Mouse (Mus musculus) left cerebral cortex, adult 18-20 months (tissue): ENCODE measurements around the gene Thbs3. TPM values are rescaled to one million over a fixed set of nuclear protein-coding genes. Genes with fewer than 3 reads are reported as not detected.

Experiments used
- DNase-seq, 2 experiments: peaks; one replicate each; pipeline ENCODE4 v3.0.0; 2021 to 2022; ENCODE audit warnings: low spot score in 2 of 2, mixed read lengths in 1 of 2
- long read RNA-seq, 2 experiments: library from polyadenylated mRNA; stranded (forward); transcript quantifications; one replicate each; pipeline ENCODE4 v2.0.0; 2021
- total RNA-seq, 2 experiments: library from RNA; stranded (reverse); gene quantifications; 2 replicates each; pipeline ENCODE4 v1.2.3; 2021

Gene Thbs3
- 10 to 100 TPM; 16.0 to 19.4 TPM for total RNA-seq
- long read RNA-seq, experiment 1, partial matches to known transcripts, result 1 of 4 reads
- long read RNA-seq, experiment 1, other reads (novel, unspliced or antisense), result 3 of 4 reads
- long read RNA-seq, experiment 2, partial matches to known transcripts, result 1 of 3 reads
- long read RNA-seq, experiment 2, other reads (novel, unspliced or antisense), result 2 of 3 reads

GRCm38 (mm10) chr3:89214681-89215411 lies at the start of gene Thbs3:
TSS of gene Thbs3 (plus strand) at chr3:89215180.
- no peak for DNase-seq

DNA sequence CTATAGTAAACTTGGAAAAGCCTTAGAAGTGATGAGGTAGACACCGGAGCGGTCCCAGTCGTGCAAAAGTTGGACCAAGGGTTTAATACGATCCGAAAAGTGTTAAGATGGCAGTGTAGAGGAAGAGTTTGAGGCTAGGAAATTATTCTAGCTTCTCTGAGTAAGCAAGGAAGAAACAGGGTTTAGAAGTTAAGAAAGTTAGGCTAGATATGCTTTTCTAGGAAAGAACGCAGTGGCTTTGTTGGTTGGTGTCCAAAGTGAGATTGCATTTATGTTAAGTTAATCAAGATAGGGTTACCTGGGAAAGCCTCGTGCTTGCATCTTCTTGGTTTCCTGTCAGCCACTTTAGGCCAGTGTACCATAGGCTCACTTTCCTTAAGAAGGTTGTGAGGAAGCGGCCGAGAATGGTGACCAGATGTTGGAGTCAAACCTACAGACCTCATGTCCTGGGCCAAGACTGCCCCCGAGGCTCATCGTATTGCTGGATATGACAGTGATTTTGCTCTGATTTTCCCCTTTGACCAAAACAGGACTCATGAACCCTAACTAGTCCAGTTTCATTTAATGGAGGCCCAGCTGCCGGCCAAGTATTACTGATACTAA lies 49.6 kb upstream of the Thbs3 start:
- no peak for DNase-seq

- DNase-seq, result no peak
Observed at GRCm38 (mm10) chr3:89166945-89167344, 48.0 kb upstream of the Thbs3 start.

GRCm38 (mm10) chr3:89174844-89175243 lies 40.1 kb upstream of the Thbs3 start:
- no peak for DNase-seq

DNA sequence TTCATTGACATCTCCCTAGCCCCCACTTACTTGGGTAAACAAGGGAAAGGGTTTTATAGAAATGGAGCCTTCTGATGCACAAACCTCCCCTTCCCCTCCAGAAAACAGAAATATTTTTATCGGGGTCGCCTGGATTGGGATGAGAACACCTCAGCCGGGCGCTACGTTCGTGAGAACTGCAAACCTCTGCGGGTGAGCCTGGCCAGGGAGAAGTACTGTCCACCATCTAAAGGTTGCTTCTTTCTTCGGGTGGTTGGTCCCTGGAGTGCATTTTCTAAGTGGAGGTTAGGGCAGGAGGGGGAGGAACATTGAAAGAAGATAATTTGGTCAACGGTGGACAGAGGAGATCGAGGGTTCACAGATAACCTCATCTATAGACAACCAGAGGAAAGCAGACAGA lies 39.4 kb upstream of the Thbs3 start:
- no peak for DNase-seq

- DNase-seq, result no peak
Observed at GRCm38 (mm10) chr3:89176421-89176820, 38.6 kb upstream of the Thbs3 start.

DNA sequence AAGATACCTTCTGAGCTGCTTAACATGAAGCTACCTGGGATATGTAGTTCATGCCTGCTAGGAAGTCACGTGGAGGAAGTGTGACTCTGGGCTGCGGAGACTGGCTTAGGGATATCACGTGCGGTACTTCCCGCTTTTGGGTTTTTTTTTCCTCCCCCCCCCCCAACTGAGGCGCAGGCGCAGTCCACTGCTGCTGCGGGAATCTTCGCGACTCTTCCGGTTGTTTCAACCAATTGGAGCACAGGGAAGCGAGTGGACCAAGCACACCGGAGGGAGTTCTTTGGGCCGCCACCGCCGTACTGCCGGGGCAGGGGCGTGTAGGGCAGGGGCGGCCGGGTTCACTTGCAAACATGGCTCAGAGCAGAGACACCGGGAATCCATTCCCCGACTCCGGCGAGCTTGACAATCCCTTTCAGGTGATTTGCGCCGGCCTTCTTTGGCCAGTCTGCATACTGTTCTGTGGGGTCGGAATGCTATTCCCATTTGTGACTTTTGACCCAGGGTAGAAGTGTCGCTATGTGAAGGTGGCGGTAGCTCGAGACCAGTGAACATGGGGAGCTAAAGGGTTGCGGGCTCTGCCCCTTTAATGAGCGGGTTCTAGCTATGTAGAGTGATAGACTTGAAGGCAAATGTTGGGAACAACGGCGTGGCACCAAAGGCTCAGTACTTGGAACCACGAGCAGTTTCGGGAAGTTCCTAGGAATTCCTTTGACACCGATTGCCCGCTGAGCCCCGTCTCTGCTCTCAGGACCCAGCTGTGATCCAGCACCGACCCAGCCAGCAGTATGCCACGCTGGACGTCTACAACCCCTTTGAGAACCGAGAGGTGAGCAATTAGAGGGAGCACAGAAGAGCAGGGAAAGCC lies 37.5 kb upstream of the Thbs3 start, which contains the start of gene Scamp3:
TSS of gene Scamp3 (plus strand) at position 232 of the 865 bp plus-strand sequence.
- peak; percentile 82 to 86 for DNase-seq

DNA sequence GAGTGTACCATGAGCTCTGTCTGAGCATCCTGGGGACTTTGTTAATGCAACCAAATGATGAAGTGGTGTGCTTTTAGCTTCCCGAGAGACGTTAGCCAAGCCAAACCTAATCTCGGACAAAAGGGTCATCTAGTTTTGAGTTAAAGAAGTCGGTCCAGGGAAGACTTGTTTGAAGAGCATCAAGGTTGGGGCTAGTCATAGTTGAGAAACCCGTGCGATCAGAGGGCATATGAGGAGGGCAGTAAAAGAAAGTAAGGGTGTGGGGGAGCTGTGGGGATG lies 36.9 kb upstream of the Thbs3 start:
- no peak for DNase-seq

DNA sequence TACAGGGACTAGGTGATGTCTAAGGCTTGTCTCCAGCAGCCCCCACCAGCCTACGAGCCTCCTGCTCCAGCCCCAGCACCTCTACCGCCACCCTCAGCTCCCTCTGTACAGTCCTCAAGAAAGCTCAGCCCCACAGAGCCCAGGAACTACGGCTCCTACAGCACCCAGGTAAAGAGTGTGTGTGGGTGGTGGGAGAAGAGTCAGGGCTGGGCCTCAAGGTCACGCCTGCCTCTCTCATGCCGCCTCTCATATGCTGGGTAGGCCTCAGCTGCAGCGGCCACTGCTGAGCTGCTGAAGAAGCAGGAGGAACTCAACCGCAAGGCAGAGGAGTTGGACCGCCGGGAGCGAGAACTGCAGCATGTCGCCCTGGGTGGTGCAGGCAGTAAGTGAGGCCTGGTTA lies 35.9 kb upstream of the Thbs3 start:
- no peak for DNase-seq

- DNase-seq, result no peak
Observed at GRCm38 (mm10) chr3:89181749-89182500, 33.1 kb upstream of the Thbs3 start.

DNA sequence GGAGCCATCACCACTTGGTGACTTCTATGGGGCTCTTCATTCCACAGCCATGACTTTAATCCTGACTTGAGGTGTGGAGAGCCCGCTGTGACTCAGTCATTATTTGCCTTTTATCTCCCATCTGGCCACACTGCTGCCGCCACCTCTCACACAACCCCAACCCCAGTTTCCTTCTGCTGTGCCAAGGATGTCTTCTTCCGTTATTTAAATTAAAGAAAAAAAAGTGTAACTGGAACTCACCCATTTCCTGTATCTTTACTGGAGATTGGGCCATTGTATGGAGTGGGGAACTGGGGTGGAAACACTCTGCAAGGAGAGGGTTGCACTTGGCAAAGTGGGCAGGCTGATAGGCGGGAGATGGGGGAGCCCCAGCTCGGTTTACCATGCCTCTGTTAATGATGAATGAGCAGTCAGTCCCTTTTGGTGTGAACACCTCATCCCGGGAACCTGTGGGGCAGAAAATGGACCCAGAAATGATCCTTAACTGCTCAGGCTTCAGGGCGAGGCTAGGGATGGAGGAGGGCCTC lies 32.4 kb upstream of the Thbs3 start:
- no peak for DNase-seq

GRCm38 (mm10) chr3:89183058-89183958 lies 31.7 kb upstream of the Thbs3 start, which contains the start of gene Fam189b:
TSS of gene Fam189b (plus strand) at chr3:89183143.
- peak; percentile 93 to 95 for DNase-seq

- peak in 1 of 2 experiments; percentile 28 for DNase-seq
Observed at GRCm38 (mm10) chr3:89183959-89184315, 31.0 kb upstream of the Thbs3 start.

GRCm38 (mm10) chr3:89187197-89187596 lies 27.8 kb upstream of the Thbs3 start:
- no peak for DNase-seq

GRCm38 (mm10) chr3:89187690-89188477 lies 27.1 kb upstream of the Thbs3 start:
- DNase-seq, result no peak

GRCm38 (mm10) chr3:89188478-89188875 lies 26.5 kb upstream of the Thbs3 start:
- peak in 1 of 2 experiments; percentile 36 for DNase-seq

- DNase-seq, result no peak
Observed at GRCm38 (mm10) chr3:89190436-89190835, 24.5 kb upstream of the Thbs3 start.

- DNase-seq, result no peak
Observed at GRCm38 (mm10) chr3:89193351-89193750, 21.6 kb upstream of the Thbs3 start.

DNA sequence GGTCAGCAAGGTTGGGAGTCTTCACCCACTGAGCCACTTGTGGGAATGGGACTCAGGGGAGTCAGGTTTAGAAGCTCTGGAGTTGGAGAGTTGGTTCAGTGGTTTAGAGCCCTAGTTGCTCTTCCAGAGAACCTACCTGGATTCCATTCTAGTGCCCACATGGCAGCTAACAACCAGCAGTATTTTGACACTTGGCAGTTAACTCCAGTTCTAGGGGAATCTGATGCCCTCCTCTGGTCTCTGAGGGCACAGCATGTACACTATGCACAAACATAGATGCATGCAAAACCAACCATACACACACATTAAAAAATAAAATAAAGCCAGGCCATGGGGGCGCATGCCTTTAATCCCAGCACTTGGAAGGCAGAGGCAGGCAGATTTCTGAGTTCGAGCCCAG lies 21.1 kb upstream of the Thbs3 start:
- DNase-seq, result no peak
